Mouse (Mus musculus) B cell, adult 62 days (primary cell): ENCODE data around the gene Lrrc7. TPM values are rescaled to one million over a fixed set of nuclear protein-coding genes. Genes with fewer than 3 reads are reported as not detected.

ENCODE experiments used
- total RNA-seq: library from RNA; stranded (reverse); gene quantifications from 4 replicates; pipeline ENCODE4 v1.2.4, GENCODE M21; 2023

Gene Lrrc7
- total RNA-seq = not detected in 4 replicates

DNA sequence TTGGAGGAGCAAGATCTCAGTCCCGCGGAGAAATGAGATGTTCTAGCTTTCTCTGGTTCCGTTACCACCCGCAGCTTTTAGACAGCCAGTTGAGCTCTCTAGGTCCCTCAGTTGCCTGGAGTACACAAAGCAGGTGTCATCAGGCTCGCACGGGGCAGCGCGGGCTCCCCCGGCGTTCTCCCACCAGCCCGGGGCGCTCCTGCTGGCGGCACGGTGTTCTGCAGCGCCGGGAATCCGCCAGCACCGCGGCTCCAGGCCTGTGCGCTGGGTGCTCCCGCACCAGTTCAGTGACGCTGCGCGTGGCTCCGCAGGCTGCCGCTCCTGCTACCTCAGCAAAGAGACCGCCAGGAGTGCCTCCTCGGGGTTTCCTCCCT is at the start of gene Lrrc7:
Gene Lrrc7, minus strand, starts transcription at position 235 of the 374 bp plus-strand sequence.

DNA sequence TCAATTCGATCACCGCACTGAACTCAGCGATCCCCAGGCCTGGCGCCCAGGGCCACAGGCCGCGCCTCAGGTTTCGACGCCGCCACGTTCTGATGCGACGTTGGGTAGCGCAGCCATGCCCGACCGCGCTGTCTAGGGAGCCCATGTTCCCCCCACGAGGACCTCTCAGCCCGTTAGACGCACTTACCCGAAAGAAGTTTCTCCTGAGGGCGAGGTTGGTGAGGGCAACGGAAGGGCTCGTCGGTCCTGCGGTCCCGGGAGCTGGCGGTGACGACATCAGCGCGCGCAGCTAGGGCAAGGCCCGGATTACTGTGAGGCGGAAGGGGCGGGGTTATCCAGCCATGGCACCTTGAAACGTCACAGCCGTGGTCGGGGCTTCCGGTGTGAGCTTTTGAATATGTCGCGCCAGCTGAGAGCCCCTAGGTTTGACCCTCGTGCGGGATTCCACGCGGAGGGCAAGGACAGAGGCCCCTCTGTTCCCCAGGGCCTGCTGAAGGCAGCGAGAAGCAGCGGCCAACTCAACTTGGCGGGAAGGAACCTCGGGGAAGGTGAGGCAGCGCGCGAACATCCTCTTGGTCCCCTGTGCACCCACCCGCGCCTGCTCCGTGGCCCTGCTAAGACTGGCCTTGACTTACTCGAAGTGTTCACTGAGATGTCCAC is 525.6 kb downstream of the Lrrc7 start, which contains the start of the genes Srsf11 and Lrrc40:
Gene Srsf11, minus strand, starts transcription at position 311 of the 660 bp plus-strand sequence.
Gene Lrrc40, plus strand, starts transcription at position 334 of the 660 bp plus-strand sequence.

